Mouse (Mus musculus) cerebellum, postnatal 14 days (tissue): ENCODE data around the gene Olfr198.
"Not testable (repeated sequence)": the region's sequence is repeated elsewhere in the genome, so short reads cannot be mapped to it uniquely, and the experiment has no call there.

Experiments used
- DNase-seq, 2 experiments: peaks; one replicate each; pipeline ENCODE4 v3.0.0; 2021; ENCODE audit warnings: mixed read lengths in 2 of 2

Gene Olfr198

GRCm38 (mm10) chr16:59203433-59203832 lies at the start of gene Olfr198:
Olfr198 (minus strand) TSS chr16:59203533.
- not testable (repeated sequence) for DNase-seq

DNA sequence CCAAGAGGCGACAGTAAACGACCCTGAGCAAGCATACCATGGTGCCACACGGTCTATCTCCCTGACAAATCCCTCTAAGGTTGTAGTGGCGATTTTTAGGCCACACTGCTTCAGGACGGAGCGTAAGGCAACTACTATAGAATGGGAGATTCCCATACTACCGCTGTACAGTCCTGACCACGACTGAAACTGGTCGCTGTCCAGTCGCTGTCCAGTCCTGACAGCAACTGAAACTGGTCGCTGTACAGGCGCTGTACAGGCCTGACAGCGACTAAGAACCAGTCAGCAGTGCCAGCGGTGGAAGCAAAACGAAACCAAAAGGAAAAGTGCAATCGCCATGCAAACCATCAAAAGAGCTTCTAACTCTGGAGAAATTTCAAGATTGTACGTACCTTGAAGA lies 46.4 kb upstream of the Olfr198 start:
- DNase-seq, result no peak

- not testable (repeated sequence) for DNase-seq
Measured at GRCm38 (mm10) chr16:59219667-59220066, 16.3 kb upstream of the Olfr198 start, which contains the start of gene Olfr199. Olfr199 (minus strand) TSS chr16:59219767.

DNA sequence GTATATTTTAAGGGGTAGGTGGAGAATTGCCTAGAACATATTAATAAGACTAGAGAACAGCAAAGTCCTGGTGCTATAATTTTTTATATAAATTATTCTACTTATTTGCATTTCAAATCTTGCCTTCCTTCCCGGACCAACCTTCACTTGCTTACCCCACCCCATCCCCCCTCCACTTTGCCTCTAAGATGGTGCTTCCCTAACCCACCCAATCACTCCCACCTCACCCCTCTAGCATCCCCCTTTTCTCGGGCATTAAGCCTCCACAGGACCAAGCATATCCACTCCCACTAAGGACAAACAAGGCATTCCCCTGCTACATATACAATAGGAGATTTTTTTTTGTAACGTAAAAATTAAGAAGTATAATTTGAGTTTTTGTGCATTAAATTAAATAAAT lies 14.5 kb upstream of the Olfr198 start:
- not testable (repeated sequence) for DNase-seq

GRCm38 (mm10) chr16:59170354-59170753 lies 33.0 kb downstream of the Olfr198 start, which contains the start of gene Olfr196:
Olfr196 (minus strand) TSS chr16:59170454.
- DNase-seq, result no peak

DNA sequence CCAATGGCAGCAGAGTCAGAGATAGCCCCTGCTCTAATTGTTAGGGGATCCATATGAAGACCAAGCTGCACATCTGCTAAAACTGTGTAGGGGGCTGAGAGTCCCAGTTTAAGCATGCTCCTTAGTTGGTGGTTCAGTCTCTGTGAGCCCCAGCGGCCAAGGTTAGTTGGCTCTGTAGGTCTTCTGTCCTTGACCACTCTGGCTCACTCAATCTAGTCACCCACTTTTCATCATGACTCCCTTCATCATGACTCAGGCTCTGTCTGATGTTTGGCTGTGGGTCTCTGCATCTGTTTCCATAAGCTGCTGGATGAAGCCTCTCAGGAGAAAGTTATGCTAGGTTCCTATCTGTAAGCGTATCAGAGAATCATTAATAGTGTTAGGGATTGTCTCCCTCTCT lies 51.3 kb downstream of the Olfr198 start:
- DNase-seq, result no peak
